Mouse (Mus musculus) WW6 (cell line): ENCODE data around the gene Prrc2c.
"Not testable (repeated sequence)": the region's sequence is repeated elsewhere in the genome, so short reads cannot be mapped to it uniquely, and the experiment has no call there.

Source experiments
- DNase-seq: peaks from one replicate; pipeline ENCODE4 v3.0.0-alpha.2; 2013; ENCODE audit warnings: low read depth, low spot score

The Prrc2c gene

GRCm38 (mm10) chr1:162693721-162694120, 46.6 kb downstream of the Prrc2c start:
- DNase-seq, result no peak

GRCm38 (mm10) chr1:162665486-162666174, 74.7 kb downstream of the Prrc2c start:
- DNase-seq, result no peak

- DNase-seq, result peak; percentile 43
Observed at GRCm38 (mm10) chr1:162664826-162665475, 75.4 kb downstream of the Prrc2c start.

GRCm38 (mm10) chr1:162660276-162660860, 80.0 kb downstream of the Prrc2c start:
- no peak for DNase-seq

GRCm38 (mm10) chr1:162658119-162658518, 82.2 kb downstream of the Prrc2c start, which contains the start of gene Myocos:
Gene Myocos, minus strand, starts transcription at chr1:162658219.
- no peak for DNase-seq

- no peak for DNase-seq
Observed at GRCm38 (mm10) chr1:162648416-162648815, 91.9 kb downstream of the Prrc2c start.

- no peak for DNase-seq
Observed at GRCm38 (mm10) chr1:162646083-162646686, 94.2 kb downstream of the Prrc2c start.

- no peak for DNase-seq
Observed at GRCm38 (mm10) chr1:162643752-162644151, 96.6 kb downstream of the Prrc2c start.

- DNase-seq, result no peak
Observed at GRCm38 (mm10) chr1:162642591-162642990, 97.8 kb downstream of the Prrc2c start.

- no peak for DNase-seq
Observed at GRCm38 (mm10) chr1:162639861-162640260, 100.5 kb downstream of the Prrc2c start.

- no peak for DNase-seq
Observed at GRCm38 (mm10) chr1:162639051-162639750, 101.2 kb downstream of the Prrc2c start, which contains the start of gene Myoc. Gene Myoc, plus strand, starts transcription at chr1:162639155.

- DNase-seq, result no peak
Observed at GRCm38 (mm10) chr1:162638535-162638934, 101.8 kb downstream of the Prrc2c start.

GRCm38 (mm10) chr1:162636516-162636915, 103.8 kb downstream of the Prrc2c start:
- no peak for DNase-seq

- not testable (repeated sequence) for DNase-seq
Observed at GRCm38 (mm10) chr1:162635291-162635931, 104.9 kb downstream of the Prrc2c start.

- not testable (repeated sequence) for DNase-seq
Observed at GRCm38 (mm10) chr1:162628326-162628725, 112.0 kb downstream of the Prrc2c start.

GRCm38 (mm10) chr1:162627821-162628220, 112.5 kb downstream of the Prrc2c start:
- not testable (repeated sequence) for DNase-seq

GRCm38 (mm10) chr1:162625229-162625628, 115.1 kb downstream of the Prrc2c start:
- DNase-seq, result no peak

- DNase-seq, result no peak
Observed at GRCm38 (mm10) chr1:162623895-162624294, 116.5 kb downstream of the Prrc2c start.
